ENCODE assay signal across 8 mouse cellular contexts in the genomic region with DNA sequence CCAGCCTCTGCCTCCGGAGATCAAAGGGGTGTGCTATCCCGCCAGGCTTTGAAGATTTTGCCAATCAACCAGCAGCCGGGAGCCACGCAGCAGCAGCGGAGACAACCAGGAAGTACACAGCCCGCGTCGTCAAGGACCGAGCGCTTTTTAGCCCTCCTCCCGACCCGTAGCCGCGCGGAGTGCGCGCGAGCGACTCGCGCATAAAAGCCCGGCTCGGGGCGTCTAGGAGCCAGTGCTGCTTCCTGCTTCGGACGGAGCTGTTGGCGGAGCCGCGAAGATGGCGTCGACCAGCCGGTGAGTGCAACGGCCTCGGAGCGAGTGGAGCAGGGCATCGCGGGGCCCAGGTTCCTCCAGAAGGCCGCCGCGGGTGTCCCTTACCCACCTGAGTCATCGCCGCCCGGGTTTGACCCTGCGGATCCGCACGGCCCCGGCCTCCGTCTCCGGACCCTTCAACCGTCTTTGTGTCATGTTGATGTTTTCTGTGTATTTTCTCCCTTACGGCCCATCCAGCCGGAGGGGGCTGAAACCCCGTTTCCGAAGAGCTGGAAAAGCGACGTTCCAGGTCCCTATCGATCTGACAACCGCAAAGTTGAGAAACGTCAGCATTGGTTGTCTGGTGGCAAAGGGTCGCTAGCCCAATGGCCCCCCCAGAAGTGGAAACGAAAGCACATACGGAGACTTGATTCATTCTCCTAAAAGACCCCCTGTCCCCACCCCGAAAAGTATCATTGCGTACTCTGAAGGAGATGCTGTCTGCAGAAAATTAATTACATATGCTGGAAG. TPM values are rescaled to one million over a fixed set of nuclear protein-coding genes. Genes with fewer than 3 reads are reported as not detected.
DNase-seq lines count a peak whose midpoint lies in the region; ATAC-seq and TF ChIP-seq lines count a peak whose summit lies in the region.

Gtf2b (plus strand) TSS at position 51 of the 783 bp plus-strand sequence.

- H3K9me3 ChIP-seq in hindbrain, postnatal 0 days (ENCODE audit: low read length) = no peaks in the 10 kb centered on the region

- WGBS in hindbrain, postnatal 0 days = 2% methylated on average over 64 of the region's 64 CpGs

- peaks cover 3% of the 10 kb centered on the region for H3K4me1 ChIP-seq in hindbrain, postnatal 0 days (ENCODE audit: insufficient read depth, low read length)

- no peak for TF ChIP-seq CTCF in gastrocnemius, adult 2 months (IDR thresholded peaks at IDR 0.05)
- 0 out of 2 replicates have a peak, but pooled peaks have one; percentile 11 for TF ChIP-seq CTCF in hindbrain, postnatal 0 days (IDR thresholded peaks at IDR 0.05; ENCODE audit: low read depth)
- no peak; the same call in 1 of the 2 replicates for TF ChIP-seq CTCF in left cerebral cortex, adult 2 months (IDR thresholded peaks at IDR 0.05)

- H3K27me3 ChIP-seq in hindbrain, postnatal 0 days (ENCODE audit: insufficient read depth, low read length) = no peaks in the 10 kb centered on the region

- H3K36me3 ChIP-seq in hindbrain, postnatal 0 days (ENCODE audit: insufficient read depth, low read length) = no peaks in the 10 kb centered on the region

- peak within 1 kb of the TSS; percentile 85 for H3K4me2 ChIP-seq in hindbrain, postnatal 0 days (ENCODE audit: low read depth, low read length)

- intact Hi-C loops in gastrocnemius, adult 2 months (cut with DNase I) = loop anchor here (5.0 kb wide), 2 partner anchors 117 to 157 kb away; partner anchors contain the start of gene Pkn2
- intact Hi-C loops in left cerebral cortex, adult 2 months (cut with DNase I) = loop anchor here (5.0 to 10.0 kb wide), 2 partner anchors 117 to 1560 kb away; partner anchors contain the start of gene Pkn2

- peak; percentile 100 for ATAC-seq in hindbrain, postnatal 0 days
- peak; percentile 87 for ATAC-seq in megakaryocyte, adult 5-6 weeks (ENCODE audit: poor library complexity, severe bottlenecking)

- H3K27ac ChIP-seq in gastrocnemius, adult 2 months = peak within 1 kb of the TSS; percentile 92
- H3K27ac ChIP-seq in hindbrain, postnatal 0 days = peak within 1 kb of the TSS; percentile 83
- H3K27ac ChIP-seq in left cerebral cortex, adult 2 months = peak within 1 kb of the TSS; percentile 85

- peak within 1 kb of the TSS; percentile 100 for H3K4me3 ChIP-seq in gastrocnemius, adult 2 months
- peak within 1 kb of the TSS; percentile 87 for H3K4me3 ChIP-seq in hindbrain, postnatal 0 days (ENCODE audit: low read length)
- H3K4me3 ChIP-seq in left cerebral cortex, adult 2 months = peak within 1 kb of the TSS; percentile 94

- DNase-seq in WW6 (ENCODE audit: low read depth, low spot score) = peak; percentile 88
- peak; percentile 91 to 94 for DNase-seq in cerebellum, postnatal 4 days (ENCODE audit: low spot score in 2 of 2)
- DNase-seq in gastrocnemius, adult 2 months = peak; percentile 95
- peak; percentile 97 for DNase-seq in hindbrain, postnatal 0 days (ENCODE audit: low spot score)
- peak; percentile 91 for DNase-seq in left cerebral cortex, adult 2 months (ENCODE audit: extremely low spot score in 1 of 2, low spot score in 2 of 2)
- DNase-seq in right cerebral cortex, adult 2 months (ENCODE audit: low spot score in 2 of 2) = peak; percentile 92 to 93
- DNase-seq in urinary bladder, postnatal 14 days (ENCODE audit: low spot score) = peak; percentile 94

- peak within 1 kb of the TSS; percentile 92 for H3K9ac ChIP-seq in hindbrain, postnatal 0 days (replicated peaks; ENCODE audit: low read length)

RNA-seq across cellular contexts. Expression of gene Gtf2b, which starts in this region (rescaled TPM):
- total RNA-seq in gastrocnemius, adult 2 months (2021) = 10 to 100 TPM; 13.9 to 14.1 TPM
- 31.0 and 33.3 TPM in 2 replicates for total RNA-seq in hindbrain, postnatal 0 days (2014; rRNA removed)
- 57.5 and 62.3 TPM in 2 replicates for polyA plus RNA-seq in hindbrain, postnatal 0 days (2015; fragmentation: Nextera tagmentation; extraction: Ambion mirVana)
- 10 to 100 TPM; 41.6 to 45.6 TPM for total RNA-seq in left cerebral cortex, adult 2 months (2021)
- total RNA-seq in megakaryocyte, adult 5-6 weeks (2015) = 85.6 and 86.5 TPM in 2 replicates
- total RNA-seq in megakaryocyte, adult 5-6 weeks (2017) = 126 and 133 TPM in 2 replicates

Comparison
In these comparisons a context has a peak if more than half of its experiments do, and no peak if none do; other contexts are left out.
1. Peak in every context shown above with its lines: DNase-seq, ATAC-seq, H3K4me3 ChIP-seq and H3K27ac ChIP-seq.